11 mouse cellular contexts compared by ENCODE assay signal in the genomic region with DNA sequence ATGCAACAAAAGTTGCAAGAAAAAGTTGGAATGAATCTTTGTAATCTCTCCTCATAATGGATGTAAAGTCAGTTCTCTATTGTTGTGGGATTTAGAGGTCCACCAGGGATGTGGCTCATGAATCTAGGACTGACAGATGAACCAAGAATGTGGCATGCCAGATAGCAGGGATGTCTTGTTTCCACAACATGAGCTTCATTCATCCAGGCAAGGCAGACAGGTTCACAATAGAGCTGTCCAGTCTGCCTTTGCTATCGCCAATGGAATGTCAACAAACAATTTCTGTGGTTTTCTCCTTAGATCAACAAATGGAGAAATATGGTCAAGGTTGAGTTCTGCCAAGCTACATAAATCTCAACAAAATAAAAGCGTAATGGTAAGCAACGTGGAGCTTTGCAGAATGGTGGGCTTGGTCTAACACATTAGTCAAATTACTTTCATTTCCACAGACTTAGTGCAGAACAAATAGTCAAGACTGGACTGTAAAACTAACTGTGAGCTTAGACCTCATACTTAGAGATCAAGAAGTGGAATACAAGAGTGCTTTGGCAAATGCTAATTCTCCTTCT.
"Had no signal": no experiment of that assay in that cellular context is flagged by ENCODE, and none has a peak within 500 bp of the region (broad histone marks: within the 10 kb centered on the region; RNA-seq: fewer than 3 reads in every experiment).

No protein-coding gene starts in this region.

- DNase-seq: left cerebral cortex, postnatal 4 days; lung, adult 18-20 months; midbrain, embryonic 14.5 days; right cerebral cortex, postnatal 14 days; thymus, adult 2 months; thymus, postnatal 25 days had no signal

- H3K4me1 ChIP-seq: limb, embryonic 13.5 days; neural tube, embryonic 12.5 days; stomach, embryonic 15.5 days had no signal

- H3K9ac ChIP-seq: limb, embryonic 13.5 days; liver, embryonic 14.5 days; neural tube, embryonic 12.5 days; stomach, embryonic 15.5 days had no signal

- H3K4me3 ChIP-seq: layer of hippocampus, adult 2 months; limb, embryonic 13.5 days; neural tube, embryonic 12.5 days; stomach, embryonic 15.5 days had no signal

- H3K27me3 ChIP-seq: limb, embryonic 13.5 days; neural tube, embryonic 12.5 days; stomach, embryonic 15.5 days had no signal

- H3K4me2 ChIP-seq: limb, embryonic 13.5 days; neural tube, embryonic 12.5 days; stomach, embryonic 15.5 days had no signal

- H3K36me3 ChIP-seq: limb, embryonic 13.5 days; neural tube, embryonic 12.5 days; stomach, embryonic 15.5 days had no signal

- H3K27ac ChIP-seq: layer of hippocampus, adult 2 months; limb, embryonic 13.5 days; liver, embryonic 14.5 days; neural tube, embryonic 12.5 days; stomach, embryonic 15.5 days had no signal

- H3K9me3 ChIP-seq: limb, embryonic 13.5 days; neural tube, embryonic 12.5 days; stomach, embryonic 15.5 days had no signal
